Mouse (Mus musculus) E14TG2a.4 (cell line): ENCODE data around the gene Myo7a.

ENCODE experiments used
- H3K27me3 ChIP-seq: 2 replicates; pipeline ENCODE4 v1.6.1; 2014; ENCODE audit warnings: low read length, control low read depth; ENCODE audit not compliant: insufficient read depth
- H3K36me3 ChIP-seq: 2 replicates; pipeline ENCODE4 v1.6.1; 2014; ENCODE audit warnings: low read length, control low read depth; ENCODE audit not compliant: insufficient read depth
- H3K4me1 ChIP-seq: replicated peaks from 2 replicates; pipeline ENCODE4 v1.6.1; 2014; ENCODE audit warnings: low read depth, low read length, control low read depth
- H3K4me3 ChIP-seq: replicated peaks from 2 replicates; pipeline ENCODE4 v1.5.1; 2014; ENCODE audit warnings: mild to moderate bottlenecking, low read length
- H3K9me3 ChIP-seq: 2 replicates; pipeline ENCODE4 v1.6.1; 2014; ENCODE audit warnings: low read length, control low read depth
- CTCF ChIP-seq: conservative IDR thresholded peaks from 2 replicates; pipeline ENCODE4 v1.5.1; 2014; ENCODE audit warnings: low read length
- NANOG ChIP-seq: IDR thresholded peaks from 2 replicates; pipeline ENCODE4 v1.6.1; 2014; ENCODE audit warnings: borderline replicate concordance, low read length, mixed read lengths
- POU5F1 ChIP-seq: IDR thresholded peaks from 2 replicates; pipeline ENCODE4 v1.6.1; 2014; ENCODE audit warnings: low read length, borderline replicate concordance

Gene Myo7a

DNA sequence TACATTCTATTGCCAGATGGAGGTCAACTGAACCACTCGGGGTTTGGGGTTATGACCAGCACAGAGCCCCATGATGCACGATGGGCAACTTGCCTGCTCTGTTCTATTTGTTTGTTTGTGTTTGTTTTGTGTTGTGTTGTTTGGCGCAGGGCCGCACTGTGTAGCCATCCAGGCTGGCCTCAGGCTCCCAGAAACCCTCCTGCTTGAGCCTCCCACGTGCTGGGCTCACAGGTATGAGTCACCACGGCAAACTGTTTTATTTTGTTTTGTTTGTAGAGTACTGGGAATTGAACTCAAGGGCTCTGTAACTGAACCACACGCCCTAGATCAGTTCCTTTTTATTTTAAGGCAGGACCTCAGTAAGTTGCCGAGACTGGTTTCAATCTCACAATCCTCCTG, 27.1 kb upstream of the Myo7a start:
- Histone ChIP-seq H3K27me3 (peaks cover 23% of the 10 kb centered on the region), H3K4me3 (no peak overlapping the region), H3K4me1 (peaks cover 66% of the 10 kb centered on the region), H3K9me3 (no peaks in the 10 kb centered on the region), H3K36me3 (peaks cover 29% of the 10 kb centered on the region)
- TF ChIP-seq CTCF (no peak), POU5F1 (no peak), NANOG (no peak)

DNA sequence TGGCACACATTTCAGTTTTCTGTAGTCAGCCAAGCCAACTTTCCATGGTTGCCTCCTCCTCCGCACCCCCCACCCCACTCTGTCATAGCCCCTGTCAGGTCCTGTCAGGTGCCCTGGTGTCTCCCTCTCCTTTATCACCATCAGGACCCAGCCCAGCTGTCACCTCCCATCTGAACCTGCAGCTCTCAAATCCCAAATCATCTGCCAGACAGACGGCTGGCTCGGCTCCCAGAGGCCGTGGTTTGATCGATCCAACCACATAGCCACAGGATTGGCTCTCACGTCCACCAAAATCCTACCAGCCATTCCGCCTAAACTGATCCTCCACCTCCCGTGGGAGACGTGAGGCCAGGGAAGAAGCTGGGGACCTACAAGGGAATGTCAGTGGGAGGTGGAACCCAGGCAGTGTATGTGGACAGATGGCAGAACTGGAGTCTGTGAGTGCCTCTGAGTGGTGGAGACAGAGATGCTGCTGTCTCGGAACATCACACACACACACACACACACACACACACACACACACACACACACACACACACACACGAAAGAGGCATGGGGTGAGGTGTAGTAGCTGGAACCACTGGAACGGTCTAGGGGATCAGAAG, 26.6 kb upstream of the Myo7a start:
- TF ChIP-seq POU5F1 (no peak), NANOG (no peak), CTCF (no peak)
- H3K9me3 ChIP-seq: no peaks in the 10 kb centered on the region
- no peak overlapping the region; the same call in 1 of the 2 replicates for H3K4me3 ChIP-seq
- peaks cover 23% of the 10 kb centered on the region for H3K27me3 ChIP-seq
- peaks cover 26% of the 10 kb centered on the region for H3K36me3 ChIP-seq
- H3K4me1 ChIP-seq: peaks cover 64% of the 10 kb centered on the region

DNA sequence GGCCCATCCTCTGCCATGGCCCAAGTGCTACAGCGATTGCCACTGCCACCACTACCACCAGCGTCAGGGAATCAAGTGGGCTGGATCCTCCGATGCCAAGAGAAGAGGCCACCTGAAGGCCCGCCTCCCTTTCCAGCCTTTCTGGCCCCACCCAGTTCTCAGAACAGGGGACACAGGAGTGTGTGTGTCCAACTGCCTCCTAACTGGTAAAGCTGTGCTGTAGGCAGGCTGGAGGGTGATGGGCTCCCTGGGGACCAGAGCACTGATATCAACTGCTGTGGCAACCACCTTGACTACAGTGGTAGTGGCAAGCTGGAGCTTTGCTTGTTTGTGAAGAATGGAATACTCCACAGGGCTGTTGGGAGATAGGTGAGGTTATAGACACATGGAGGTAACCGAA, 26.1 kb upstream of the Myo7a start, which contains the start of gene Omp:
TSS of gene Omp (minus strand) at position 101 of the 400 bp plus-strand sequence.
- Histone ChIP-seq H3K4me3 (peak within 1 kb of the TSS; percentile 61), H3K36me3 (peaks cover 26% of the 10 kb centered on the region), H3K27me3 (peaks cover 23% of the 10 kb centered on the region), H3K9me3 (no peaks in the 10 kb centered on the region), H3K4me1 (peaks cover 59% of the 10 kb centered on the region)
- no peak for TF ChIP-seq POU5F1
- TF ChIP-seq NANOG: no peak
- TF ChIP-seq CTCF: no peak

DNA sequence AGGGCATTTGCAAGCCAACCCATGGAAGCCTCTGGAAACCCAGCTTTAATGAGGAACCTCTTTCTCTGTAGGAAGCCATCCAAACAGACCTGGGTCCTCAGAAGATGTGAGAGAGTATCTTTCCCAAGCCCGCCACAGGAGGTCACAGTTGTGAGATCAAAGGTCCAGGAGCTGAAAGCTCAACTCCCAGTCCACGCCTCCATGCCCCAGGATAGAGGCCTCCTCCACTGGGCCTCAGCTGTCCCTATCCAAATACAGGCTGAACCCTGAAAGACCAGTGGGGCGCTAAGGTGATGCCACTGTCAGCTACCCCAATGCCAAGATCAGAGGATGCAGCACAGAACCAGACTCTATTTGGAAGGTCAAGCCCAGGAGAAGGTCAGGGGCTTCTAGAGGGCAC, 23.3 kb upstream of the Myo7a start:
- TF ChIP-seq CTCF (no peak), POU5F1 (no peak), NANOG (no peak)
- Histone ChIP-seq H3K4me1 (peaks cover 40% of the 10 kb centered on the region), H3K36me3 (peaks cover 20% of the 10 kb centered on the region), H3K27me3 (peaks cover 23% of the 10 kb centered on the region), H3K4me3 (no peak overlapping the region), H3K9me3 (no peaks in the 10 kb centered on the region)

DNA sequence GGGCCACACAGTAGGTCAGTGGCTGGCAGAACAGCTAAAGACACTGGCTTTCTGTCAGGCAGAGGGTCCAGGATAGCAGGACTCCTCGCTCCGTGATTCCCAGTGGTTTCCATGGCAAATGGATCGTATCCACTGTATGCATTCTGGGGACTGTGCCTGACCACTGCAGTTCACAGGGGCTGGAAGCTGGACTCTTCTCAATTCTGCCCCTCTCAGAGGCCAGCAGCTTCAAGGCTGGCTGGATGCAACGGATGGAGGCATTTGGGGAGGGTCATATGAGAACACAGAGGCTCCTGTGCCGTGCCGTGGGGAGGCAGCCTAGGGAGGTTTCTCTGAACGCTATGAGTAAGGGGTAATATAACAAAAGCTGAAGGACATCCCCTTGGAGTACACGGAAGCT, 22.9 kb upstream of the Myo7a start:
- peaks cover 16% of the 10 kb centered on the region for H3K36me3 ChIP-seq
- H3K27me3 ChIP-seq: peaks cover 23% of the 10 kb centered on the region
- no peaks in the 10 kb centered on the region for H3K9me3 ChIP-seq
- no peak overlapping the region for H3K4me3 ChIP-seq
- H3K4me1 ChIP-seq: peaks cover 40% of the 10 kb centered on the region
- no peak for TF ChIP-seq NANOG
- no peak for TF ChIP-seq POU5F1
- TF ChIP-seq CTCF: no peak

DNA sequence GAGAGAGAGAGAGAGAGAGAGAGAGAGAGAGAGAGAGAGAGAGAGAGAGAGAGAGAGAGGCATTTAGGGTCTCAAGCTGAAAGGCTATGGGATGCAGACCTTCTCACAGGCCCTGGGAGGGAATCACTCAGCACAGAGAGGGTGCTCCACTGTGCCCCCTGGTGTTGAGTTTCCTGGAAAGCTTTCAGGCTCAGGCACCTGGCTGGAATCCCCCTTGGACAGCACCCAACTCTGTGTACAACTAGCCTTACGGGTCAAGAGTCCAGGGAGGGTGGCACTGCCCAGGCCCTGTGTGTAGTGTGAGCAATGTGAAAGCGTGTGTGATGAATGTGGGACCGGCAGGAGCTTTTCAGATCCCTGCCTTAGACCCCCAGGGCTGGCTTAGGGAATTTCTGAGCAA, 21.9 kb upstream of the Myo7a start:
- H3K9me3 ChIP-seq: no peaks in the 10 kb centered on the region
- H3K4me3 ChIP-seq: no peak overlapping the region
- peaks cover 12% of the 10 kb centered on the region; the same call in 1 of the 2 replicates for H3K36me3 ChIP-seq
- TF ChIP-seq NANOG: no peak
- TF ChIP-seq CTCF: peak; percentile 51
- peaks cover 40% of the 10 kb centered on the region for H3K4me1 ChIP-seq
- H3K27me3 ChIP-seq: peaks cover 23% of the 10 kb centered on the region

DNA sequence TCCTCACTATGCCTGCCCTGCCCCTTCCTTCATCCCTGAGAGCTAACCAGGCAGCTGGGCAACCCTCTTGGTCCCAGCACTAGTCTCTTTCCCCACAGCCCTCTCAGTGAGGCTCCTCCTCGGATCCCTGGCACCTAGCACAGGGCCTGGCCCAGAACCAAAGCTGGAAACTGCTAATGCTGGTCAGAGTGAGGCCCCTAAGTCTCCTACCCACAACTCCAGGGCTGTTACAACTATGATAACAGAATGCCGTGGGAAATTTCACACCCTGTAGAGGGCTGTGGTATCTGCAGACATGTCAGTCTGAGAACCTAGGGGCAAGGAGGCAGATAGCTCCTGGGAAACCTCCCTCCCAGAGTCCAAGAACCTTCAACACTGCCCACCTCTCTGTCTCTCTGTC, 21.3 kb upstream of the Myo7a start:
- peaks cover 18% of the 10 kb centered on the region for H3K27me3 ChIP-seq
- H3K36me3 ChIP-seq: peaks cover 15% of the 10 kb centered on the region; the same call in 1 of the 2 replicates
- H3K4me3 ChIP-seq: no peak overlapping the region
- H3K4me1 ChIP-seq: peaks cover 37% of the 10 kb centered on the region
- no peak for TF ChIP-seq NANOG
- TF ChIP-seq CTCF: no peak
- TF ChIP-seq POU5F1: no peak
- H3K9me3 ChIP-seq: no peaks in the 10 kb centered on the region

DNA sequence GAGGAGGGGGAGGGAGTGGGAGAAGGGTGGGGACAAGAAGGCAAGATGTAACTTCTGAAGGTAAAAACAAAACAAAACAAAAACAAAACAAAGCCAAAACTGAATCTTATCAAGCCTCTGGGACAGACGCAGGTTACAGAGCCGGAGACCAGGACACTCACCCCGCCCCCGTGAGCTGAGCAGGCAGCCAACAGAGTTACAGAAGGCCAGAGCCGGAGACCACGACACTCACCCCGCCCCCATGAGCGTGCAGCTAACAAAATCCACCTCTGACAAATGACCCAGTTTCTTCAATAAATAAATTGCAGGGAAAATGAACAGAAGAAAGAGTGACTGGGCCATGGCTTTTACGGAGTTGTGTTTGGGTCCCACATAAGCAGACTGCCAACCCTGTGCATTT, 19.9 kb upstream of the Myo7a start:
- Histone ChIP-seq H3K4me1 (peaks cover 25% of the 10 kb centered on the region), H3K36me3 (peaks cover 19% of the 10 kb centered on the region; the same call in 1 of the 2 replicates), H3K4me3 (no peak overlapping the region), H3K27me3 (peaks cover 6% of the 10 kb centered on the region; the same call in 1 of the 2 replicates), H3K9me3 (no peaks in the 10 kb centered on the region)
- no peak for TF ChIP-seq POU5F1
- TF ChIP-seq CTCF: no peak
- no peak for TF ChIP-seq NANOG

DNA sequence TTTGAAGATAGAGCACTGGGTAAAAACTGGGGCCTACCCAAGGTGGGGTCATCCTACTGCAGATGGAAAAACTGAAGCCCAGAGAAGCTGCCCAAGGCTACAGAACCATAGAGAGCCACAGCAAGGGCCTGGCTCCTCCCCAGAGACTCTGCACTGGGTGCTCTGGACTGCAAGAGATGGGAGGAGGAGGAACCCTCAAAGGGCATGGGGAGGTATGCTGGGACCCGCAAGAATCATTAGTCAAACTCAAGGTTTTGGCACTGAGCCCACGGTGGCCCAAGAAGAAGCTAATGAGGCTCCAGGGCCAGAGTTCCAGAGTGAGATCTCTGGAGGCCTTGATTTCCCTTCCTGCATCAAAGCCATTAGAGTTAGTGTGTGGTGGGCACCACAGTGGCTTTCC, 18.7 kb upstream of the Myo7a start:
- TF ChIP-seq POU5F1 (no peak), CTCF (no peak), NANOG (no peak)

More for the DNA sequence above, 18.7 kb upstream of the Myo7a start:
- Histone ChIP-seq H3K9me3 (no peaks in the 10 kb centered on the region), H3K27me3 (no peaks in the 10 kb centered on the region), H3K36me3 (peaks cover 12% of the 10 kb centered on the region), H3K4me1 (peaks cover 15% of the 10 kb centered on the region), H3K4me3 (no peak overlapping the region)
